Mouse (Mus musculus): ENCODE measurements at regions not wholly inside any gene's neighbourhood (a gene's known extent, or its start where the extent isn't known, plus 50 kb on each side); places are given as distances from the start of the nearest gene placed in this dataset.

- no peak overlapping the region for H3K9ac ChIP-seq
- H3K4me3 ChIP-seq (replicated peaks) = no peak overlapping the region
- no peaks in the 10 kb centered on the region for H3K36me3 ChIP-seq
- peak; percentile 70; the same call in 1 of the 2 replicates for ATAC-seq (ENCODE audit: insufficient read depth, low FRiP score, low read depth)
- H3K4me1 ChIP-seq = peaks cover 11% of the 10 kb centered on the region; the same call in 1 of the 2 replicates
- no peaks in the 10 kb centered on the region for H3K27me3 ChIP-seq (replicated peaks)
- H3K27ac ChIP-seq = peak overlapping the region; percentile 51
- WGBS = 28% methylated on average over 8 of the region's 8 CpGs
- H3K4me2 ChIP-seq = no peak overlapping the region
- H3K9me3 ChIP-seq = no peaks in the 10 kb centered on the region
Observed at GRCm38 (mm10) chr2:21037181-21037580, 68.5 kb upstream of the Arhgap21 start.

- Histone ChIP-seq H3K27me3 (replicated peaks) (no peaks in the 10 kb centered on the region), H3K36me3 (no peaks in the 10 kb centered on the region), H3K9me3 (no peaks in the 10 kb centered on the region), H3K27ac (no peak overlapping the region), H3K4me2 (no peak overlapping the region), H3K4me1 (peaks cover 11% of the 10 kb centered on the region; the same call in 1 of the 2 replicates), H3K9ac (no peak overlapping the region), H3K4me3 (replicated peaks) (no peak overlapping the region)
- WGBS = 67% methylated on average over 5 of the region's 5 CpGs
- ATAC-seq (ENCODE audit: insufficient read depth, low FRiP score, low read depth) = no peak
Observed at GRCm38 (mm10) chr2:21035884-21036648, 67.4 kb upstream of the Arhgap21 start.

DNA sequence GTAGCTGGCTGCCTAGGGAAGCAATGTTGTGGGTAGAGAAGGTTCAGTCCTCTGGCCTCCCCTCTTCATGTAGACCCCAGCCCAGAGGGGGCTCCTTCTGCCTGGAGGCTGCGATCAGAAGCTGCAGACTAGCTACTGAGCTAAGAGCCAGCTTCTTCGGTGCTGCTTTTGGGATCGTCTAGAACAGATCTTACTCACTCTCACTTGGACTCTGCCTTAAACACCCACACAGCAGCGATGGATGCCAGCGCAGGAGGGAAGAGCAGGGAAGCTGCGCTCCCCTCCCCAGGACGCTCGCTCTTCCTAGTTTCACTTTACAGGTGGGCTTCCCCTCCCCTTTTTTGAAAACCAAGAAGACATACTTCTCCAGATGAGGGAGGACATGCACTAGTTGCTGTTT lies 66.0 kb upstream of the Arhgap21 start:
- 47% methylated on average over 8 of the region's 8 CpGs for WGBS
- Histone ChIP-seq H3K36me3 (no peaks in the 10 kb centered on the region), H3K27me3 (replicated peaks) (no peaks in the 10 kb centered on the region), H3K4me1 (peaks cover 11% of the 10 kb centered on the region; the same call in 1 of the 2 replicates), H3K9me3 (no peaks in the 10 kb centered on the region), H3K4me2 (peak overlapping the region; percentile 28), H3K27ac (no peak overlapping the region), H3K4me3 (replicated peaks) (no peak overlapping the region), H3K9ac (no peak overlapping the region)
- ATAC-seq (ENCODE audit: insufficient read depth, low FRiP score, low read depth) = no peak

GRCm38 (mm10) chr2:21030650-21031049 lies 62.0 kb upstream of the Arhgap21 start:
- 48% methylated on average over 4 of the region's 4 CpGs for WGBS
- H3K4me1 ChIP-seq = peaks cover 9% of the 10 kb centered on the region; the same call in 1 of the 2 replicates
- H3K36me3 ChIP-seq = no peaks in the 10 kb centered on the region
- H3K9ac ChIP-seq = no peak overlapping the region
- H3K27me3 ChIP-seq (replicated peaks) = no peaks in the 10 kb centered on the region
- H3K9me3 ChIP-seq = no peaks in the 10 kb centered on the region
- no peak for ATAC-seq (ENCODE audit: insufficient read depth, low FRiP score, low read depth)
- H3K27ac ChIP-seq = no peak overlapping the region
- no peak overlapping the region for H3K4me3 ChIP-seq (replicated peaks)
- no peak overlapping the region for H3K4me2 ChIP-seq

- H3K27me3 ChIP-seq (replicated peaks) = no peaks in the 10 kb centered on the region
- no peak overlapping the region for H3K4me3 ChIP-seq (replicated peaks)
- H3K9ac ChIP-seq = no peak overlapping the region
- H3K27ac ChIP-seq = no peak overlapping the region
- no peaks in the 10 kb centered on the region for H3K9me3 ChIP-seq
- H3K4me2 ChIP-seq = no peak overlapping the region
- WGBS = 71% methylated on average over 5 of the region's 5 CpGs
- no peaks in the 10 kb centered on the region for H3K36me3 ChIP-seq
- no peak for ATAC-seq (ENCODE audit: insufficient read depth, low FRiP score, low read depth)
- H3K4me1 ChIP-seq = peaks cover 4% of the 10 kb centered on the region; the same call in 1 of the 2 replicates
Observed at GRCm38 (mm10) chr2:21029391-21030010, 60.8 kb upstream of the Arhgap21 start.

GRCm38 (mm10) chr2:21028605-21029004 lies 59.9 kb upstream of the Arhgap21 start:
- peak; percentile 66; the same call in 1 of the 2 replicates for ATAC-seq (ENCODE audit: insufficient read depth, low FRiP score, low read depth)
- Histone ChIP-seq H3K9ac (no peak overlapping the region), H3K9me3 (no peaks in the 10 kb centered on the region), H3K36me3 (no peaks in the 10 kb centered on the region), H3K4me1 (0 out of 2 replicates have a peak, but pooled peaks cover 2% of the 10 kb centered on the region), H3K4me3 (replicated peaks) (no peak overlapping the region), H3K27me3 (replicated peaks) (no peaks in the 10 kb centered on the region), H3K27ac (0 out of 2 replicates have a peak overlapping the region, but pooled peaks have one; percentile 59), H3K4me2 (no peak overlapping the region)
- WGBS = 11% methylated on average over 2 of the region's 2 CpGs

DNA sequence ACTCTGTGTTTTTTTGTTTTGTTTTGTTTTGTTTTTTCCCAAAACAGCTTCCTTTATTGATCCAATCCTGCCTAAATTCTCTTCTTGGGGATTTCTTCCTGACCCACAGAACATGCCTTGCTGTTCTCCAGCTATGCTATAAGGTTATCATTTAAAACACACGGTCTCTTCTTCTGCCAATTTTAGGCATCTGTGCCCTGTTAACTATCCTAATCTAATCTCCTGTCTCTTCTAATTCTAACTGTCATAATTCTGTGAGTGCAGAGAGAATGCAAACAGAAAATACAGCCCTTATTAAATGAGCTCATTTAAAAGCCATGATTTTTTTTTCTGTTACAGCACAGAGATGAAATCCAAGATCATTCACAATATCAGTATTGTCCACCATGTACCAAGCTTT lies 49.9 kb upstream of the Arhgap21 start:
- WGBS = 78% methylated on average over 1 of the region's 1 CpGs
- Histone ChIP-seq H3K4me2 (no peak overlapping the region), H3K4me1 (no peaks in the 10 kb centered on the region), H3K27ac (no peak overlapping the region), H3K9me3 (no peaks in the 10 kb centered on the region), H3K27me3 (replicated peaks) (no peaks in the 10 kb centered on the region), H3K9ac (no peak overlapping the region), H3K36me3 (no peaks in the 10 kb centered on the region), H3K4me3 (replicated peaks) (no peak overlapping the region)
- ATAC-seq (ENCODE audit: insufficient read depth, low FRiP score, low read depth) = no peak
